Mouse (Mus musculus) kidney, embryonic 14.5 days (tissue): ENCODE results near the gene Nck2. TPM values are rescaled to one million over a fixed set of nuclear protein-coding genes. Genes with fewer than 3 reads are reported as not detected.

ENCODE experiments used
- ATAC-seq: fragments of 200-750 bp; cut with Nextera tagmentation; 2 replicates; pipeline ENCODE4 v1.8.0; 2017; ENCODE audit warnings: moderate number of reproducible peaks, mild to moderate bottlenecking, moderate TSS enrichment, moderate library complexity; ENCODE audit not compliant: low FRiP score, low TSS enrichment
- H3K27ac ChIP-seq: fragments of 300-500 bp; sonication (generic); 2 replicates; pipeline ENCODE4 v1.5.1; 2014; ENCODE audit warnings: low read depth, mild to moderate bottlenecking, low read length, moderate library complexity, mixed read lengths
- H3K27me3 ChIP-seq: fragments of 300-500 bp; sonication (generic); 2 replicates; pipeline ENCODE4 v1.6.1; 2014; ENCODE audit warnings: mild to moderate bottlenecking, low read length; ENCODE audit not compliant: control insufficient read depth, insufficient read depth
- H3K36me3 ChIP-seq: fragments of 300-500 bp; sonication (generic); 2 replicates; pipeline ENCODE4 v1.6.1; 2014; ENCODE audit warnings: low read length, mixed read lengths; ENCODE audit not compliant: control insufficient read depth, insufficient read depth
- H3K4me1 ChIP-seq: fragments of 300-500 bp; sonication (generic); 2 replicates; pipeline ENCODE4 v1.6.1; 2014; ENCODE audit warnings: low read length, mixed read lengths; ENCODE audit not compliant: control insufficient read depth, insufficient read depth
- H3K4me2 ChIP-seq: fragments of 300-500 bp; sonication (generic); replicated peaks from 2 replicates; pipeline ENCODE4 v1.6.1; 2014; ENCODE audit warnings: low read depth, mild to moderate bottlenecking, low read length
- H3K4me3 ChIP-seq: fragments of 300-500 bp; sonication (generic); 2 replicates; pipeline ENCODE4 v1.5.1; 2014; ENCODE audit warnings: mild to moderate bottlenecking, low read length
- H3K9ac ChIP-seq: fragments of 300-500 bp; sonication (generic); 2 replicates; pipeline ENCODE4 v1.6.1; 2014; ENCODE audit warnings: low read depth, mild to moderate bottlenecking, low read length, moderate library complexity
- H3K9me3 ChIP-seq: fragments of 300-500 bp; sonication (generic); 2 replicates; pipeline ENCODE4 v1.6.1; 2016; ENCODE audit warnings: low read length; ENCODE audit not compliant: control insufficient read depth
- WGBS: fragments of 180-500 bp; shearing (Covaris S2); extraction: QIAGEN DNeasy Blood & Tissue Kit; methylation state at CpG from one replicate; pipeline ENCODE4 v1.1.7; 2014; 5-methylcytosine and 5-hydroxymethylcytosine counted together
- polyA plus RNA-seq: library from polyadenylated mRNA; unstranded; fragments of >200 nt; fragmentation: Nextera tagmentation; extraction: Ambion mirVana; gene quantifications from 2 replicates; pipeline ENCODE4 v1.2.1, GENCODE M21; 2014

Gene Nck2
- polyA plus RNA-seq, 1 experiment from 2014 or later, result 54.0 TPM

DNA sequence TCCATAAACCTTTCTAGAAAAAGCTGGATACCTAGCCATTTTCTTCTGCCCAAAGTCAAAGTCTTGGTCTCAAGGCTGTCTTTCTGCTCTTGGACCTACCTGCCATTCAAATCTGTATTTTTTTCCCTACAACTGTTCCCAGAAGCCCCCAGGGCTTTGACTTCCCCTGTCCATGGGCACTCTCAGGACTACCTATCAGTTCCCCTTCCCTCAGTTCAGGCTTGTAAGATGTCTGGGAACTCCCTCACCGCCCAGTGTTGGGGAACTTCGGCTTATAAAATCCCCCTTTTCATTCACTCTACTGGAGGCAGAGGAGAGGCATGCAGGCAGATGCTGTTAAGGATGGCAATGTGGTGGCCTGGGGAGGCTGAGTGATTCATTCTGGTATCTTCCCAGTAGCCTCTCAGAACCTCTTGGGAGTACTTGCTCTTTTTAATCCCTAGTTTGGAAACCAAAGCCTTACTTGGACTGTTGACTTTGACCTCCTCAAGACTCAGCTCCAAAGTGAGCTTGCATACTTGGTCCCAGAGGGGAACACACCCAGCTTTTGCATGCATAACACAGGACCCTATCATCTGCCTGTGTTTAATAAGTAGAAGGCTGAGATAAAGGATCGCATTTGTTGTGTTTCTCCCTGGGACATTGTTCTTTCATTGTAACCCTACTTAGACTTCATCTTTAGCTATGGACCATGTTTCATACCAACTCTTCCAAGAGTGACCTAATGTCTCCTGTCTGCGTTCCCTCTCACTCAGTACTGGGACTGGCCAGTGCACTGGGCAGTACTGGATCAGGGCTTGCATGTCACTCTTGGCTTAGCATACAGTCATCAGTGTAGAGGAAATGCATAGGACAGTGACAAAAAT lies 27.0 kb downstream of the Nck2 start:
- H3K4me1 ChIP-seq, result peaks cover 54% of the 10 kb centered on the region
- H3K27ac ChIP-seq, result no peak overlapping the region
- no peak overlapping the region for H3K4me3 ChIP-seq
- no peaks in the 10 kb centered on the region for H3K36me3 ChIP-seq
- H3K9ac ChIP-seq, result no peak overlapping the region
- H3K27me3 ChIP-seq, result no peaks in the 10 kb centered on the region
- WGBS, result 90% methylated on average over 4 of the region's 4 CpGs
- H3K4me2 ChIP-seq, result no peak overlapping the region
- H3K9me3 ChIP-seq, result no peaks in the 10 kb centered on the region
- ATAC-seq, result no peak

GRCm38 (mm10) chr1:43472046-43472649 lies 27.8 kb downstream of the Nck2 start:
- no peak overlapping the region for H3K4me3 ChIP-seq
- H3K4me1 ChIP-seq, result peaks cover 48% of the 10 kb centered on the region
- H3K27ac ChIP-seq, result no peak overlapping the region
- no peak overlapping the region for H3K9ac ChIP-seq
- H3K4me2 ChIP-seq, result no peak overlapping the region
- H3K9me3 ChIP-seq, result no peaks in the 10 kb centered on the region
- H3K36me3 ChIP-seq, result no peaks in the 10 kb centered on the region
- no peak; the same call in 1 of the 2 replicates for ATAC-seq
- WGBS, result 60% methylated on average over 8 of the region's 8 CpGs
- no peaks in the 10 kb centered on the region for H3K27me3 ChIP-seq

DNA sequence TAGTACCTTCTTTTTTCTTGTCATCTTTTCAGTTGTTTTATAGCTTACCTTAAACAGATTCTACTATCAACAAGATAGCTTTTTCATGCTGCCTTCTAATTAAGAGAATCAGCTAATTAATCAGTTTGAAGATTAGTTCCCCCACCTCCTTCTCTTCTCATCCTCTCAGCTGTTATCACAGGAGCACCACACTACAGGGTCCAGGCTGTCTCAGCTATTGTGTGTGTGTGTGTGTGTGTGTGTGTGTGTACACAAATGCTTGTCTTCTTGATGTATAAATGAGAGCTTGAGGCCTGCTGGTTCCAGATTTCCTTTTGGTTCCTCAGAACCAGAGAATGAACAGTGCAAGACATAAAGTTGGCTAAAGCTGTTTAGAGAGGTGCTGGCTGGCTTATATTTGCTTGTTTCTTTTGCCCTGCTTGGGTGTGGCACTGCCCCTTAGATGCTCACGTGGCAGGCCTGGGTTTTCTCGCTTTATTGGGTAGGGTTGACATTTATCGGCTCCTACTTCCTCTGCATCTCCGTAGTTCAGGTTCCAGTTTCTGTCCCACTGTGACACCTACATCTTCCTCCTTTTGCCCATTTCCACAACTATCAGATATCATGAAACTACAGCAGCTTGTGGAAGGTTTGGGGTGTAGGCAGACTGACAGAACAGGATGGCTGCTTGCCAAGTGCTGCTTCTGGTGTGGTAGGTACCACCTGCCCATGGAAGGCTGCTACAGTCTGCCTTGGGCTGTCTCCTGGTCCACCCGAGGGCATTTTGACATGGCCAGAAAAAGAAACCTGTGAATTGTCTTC lies 29.6 kb downstream of the Nck2 start:
- no peaks in the 10 kb centered on the region for H3K36me3 ChIP-seq
- H3K4me2 ChIP-seq, result no peak overlapping the region
- H3K9ac ChIP-seq, result no peak overlapping the region
- no peaks in the 10 kb centered on the region for H3K9me3 ChIP-seq
- no peak for ATAC-seq
- 75% methylated on average over 5 of the region's 5 CpGs for WGBS
- H3K4me1 ChIP-seq, result peaks cover 32% of the 10 kb centered on the region
- H3K27ac ChIP-seq, result no peak overlapping the region
- H3K27me3 ChIP-seq, result no peaks in the 10 kb centered on the region
- H3K4me3 ChIP-seq, result no peak overlapping the region

GRCm38 (mm10) chr1:43474535-43475409 lies 30.4 kb downstream of the Nck2 start:
- Histone ChIP-seq H3K36me3 (no peaks in the 10 kb centered on the region; the same call in 1 of the 2 replicates), H3K27ac (no peak overlapping the region), H3K9ac (no peak overlapping the region), H3K4me2 (no peak overlapping the region), H3K27me3 (no peaks in the 10 kb centered on the region), H3K9me3 (no peaks in the 10 kb centered on the region), H3K4me1 (peaks cover 26% of the 10 kb centered on the region), H3K4me3 (no peak overlapping the region)
- ATAC-seq, result 0 out of 2 replicates have a peak, but pooled peaks have one; percentile 37
- 54% methylated on average over 6 of the region's 6 CpGs for WGBS

- Histone ChIP-seq H3K36me3 (no peaks in the 10 kb centered on the region; the same call in 1 of the 2 replicates), H3K4me1 (peaks cover 9% of the 10 kb centered on the region), H3K9me3 (no peaks in the 10 kb centered on the region), H3K4me2 (no peak overlapping the region), H3K27me3 (no peaks in the 10 kb centered on the region), H3K27ac (no peak overlapping the region), H3K4me3 (no peak overlapping the region), H3K9ac (no peak overlapping the region)
- no peak for ATAC-seq
- 93% methylated on average over 3 of the region's 3 CpGs for WGBS
These were observed 33.6 kb downstream of the Nck2 start for GRCm38 (mm10) chr1:43477954-43478353.

DNA sequence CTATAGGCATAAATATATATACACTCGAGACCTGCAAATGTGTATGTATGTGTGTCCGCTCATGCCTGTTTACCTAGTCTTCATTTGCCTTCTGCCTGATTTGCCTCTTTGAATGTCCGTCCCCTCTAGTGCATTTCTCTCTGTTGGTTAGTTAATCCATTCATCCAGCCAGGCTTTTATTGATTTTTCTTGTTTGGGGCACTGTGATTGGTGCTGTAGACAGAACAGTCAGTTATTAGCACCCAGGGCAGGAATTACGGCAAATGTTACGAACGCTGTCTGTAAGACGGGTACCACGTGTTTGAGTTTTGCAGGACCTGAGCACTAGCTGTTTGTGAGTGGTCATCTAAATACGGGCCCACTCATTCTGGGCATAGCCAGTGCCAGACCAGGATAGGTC lies 40.8 kb downstream of the Nck2 start:
- Histone ChIP-seq H3K27me3 (no peaks in the 10 kb centered on the region), H3K9ac (no peak overlapping the region), H3K36me3 (no peaks in the 10 kb centered on the region), H3K4me2 (no peak overlapping the region), H3K4me3 (no peak overlapping the region), H3K4me1 (peaks cover 37% of the 10 kb centered on the region), H3K9me3 (no peaks in the 10 kb centered on the region), H3K27ac (no peak overlapping the region)
- no peak for ATAC-seq
- 82% methylated on average over 9 of the region's 9 CpGs for whole genome bisulfite sequencing

DNA sequence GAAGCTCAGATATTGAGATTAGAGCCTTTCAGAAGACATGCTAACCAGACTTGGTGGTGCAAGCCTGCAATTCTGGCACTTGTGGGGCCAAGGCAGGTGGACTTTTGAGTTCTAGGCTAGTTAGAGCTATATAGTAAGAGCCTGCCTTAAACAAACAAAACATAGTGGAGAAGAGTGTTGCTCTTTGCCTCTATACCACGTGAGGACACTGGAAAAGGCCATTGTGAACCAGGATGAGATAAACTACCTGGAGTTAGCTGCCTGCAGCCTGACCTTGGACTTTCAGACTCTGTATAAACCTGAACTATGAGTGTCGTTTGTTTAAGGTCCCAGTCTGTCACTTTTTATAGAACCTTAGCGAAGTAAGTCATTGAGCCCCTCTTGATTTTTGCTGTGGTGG lies 42.1 kb downstream of the Nck2 start:
- H3K36me3 ChIP-seq, result no peaks in the 10 kb centered on the region
- no peak overlapping the region for H3K4me3 ChIP-seq
- no peak for ATAC-seq
- no peaks in the 10 kb centered on the region for H3K9me3 ChIP-seq
- WGBS, result 21% methylated on average over 3 of the region's 3 CpGs
- H3K27ac ChIP-seq, result no peak overlapping the region
- peaks cover 37% of the 10 kb centered on the region for H3K4me1 ChIP-seq
- no peaks in the 10 kb centered on the region for H3K27me3 ChIP-seq
- no peak overlapping the region for H3K4me2 ChIP-seq
- no peak overlapping the region for H3K9ac ChIP-seq

GRCm38 (mm10) chr1:43486956-43487722 lies 42.8 kb downstream of the Nck2 start:
- H3K4me1 ChIP-seq, result peaks cover 37% of the 10 kb centered on the region
- no peak overlapping the region for H3K9ac ChIP-seq
- no peaks in the 10 kb centered on the region for H3K9me3 ChIP-seq
- 26% methylated on average over 3 of the region's 3 CpGs for WGBS
- H3K4me3 ChIP-seq, result no peak overlapping the region
- H3K4me2 ChIP-seq, result no peak overlapping the region
- no peak overlapping the region for H3K27ac ChIP-seq
- H3K36me3 ChIP-seq, result 0 out of 2 replicates have a peak, but pooled peaks cover 2% of the 10 kb centered on the region
- no peaks in the 10 kb centered on the region for H3K27me3 ChIP-seq
- ATAC-seq, result peak; percentile 69; the same call in 1 of the 2 replicates
